Mouse (Mus musculus) heart, adult 2 months (tissue): ENCODE results near the gene Prr15l. TPM values are rescaled to one million over a fixed set of nuclear protein-coding genes. Genes with fewer than 3 reads are reported as not detected.

ENCODE experiments used
- DNase-seq, 2 experiments: peaks; one replicate each; pipeline ENCODE4 v3.0.0; 2021
- H3K27ac ChIP-seq: fragments of 200-600 bp; 2 replicates; pipeline ENCODE4 v1.8.1; 2022
- H3K27me3 ChIP-seq: fragments of 200-500 bp; 2 replicates; pipeline ENCODE4 v1.6.1; 2012; ENCODE audit warnings: mild to moderate bottlenecking, low read length, inconsistent platforms, mixed read lengths; ENCODE audit not compliant: control insufficient read depth, insufficient read depth
- H3K36me3 ChIP-seq: fragments of 200-500 bp; 2 replicates; pipeline ENCODE4 v1.6.1; 2012; ENCODE audit warnings: low read length, inconsistent platforms; ENCODE audit not compliant: control insufficient read depth, insufficient read depth
- H3K4me1 ChIP-seq: fragments of 200-500 bp; 2 replicates; pipeline ENCODE4 v1.6.1; 2011; ENCODE audit warnings: low read length; ENCODE audit not compliant: control insufficient read depth, insufficient read depth
- H3K4me3 ChIP-seq: fragments of 200-600 bp; 2 replicates; pipeline ENCODE4 v1.8.1; 2022
- H3K79me2 ChIP-seq: fragments of 200-500 bp; replicated peaks from 2 replicates; pipeline ENCODE4 v1.6.1; 2012; ENCODE audit warnings: mild to moderate bottlenecking, inconsistent platforms, low read length, moderate library complexity, mixed read lengths; ENCODE audit not compliant: control insufficient read depth, insufficient read depth
- H3K9ac ChIP-seq: fragments of 200-500 bp; 2 replicates; pipeline ENCODE4 v1.6.1; 2012; ENCODE audit warnings: low read depth, mild to moderate bottlenecking, control low read depth, inconsistent platforms, low read length, mixed read lengths
- CTCF ChIP-seq: fragments of 200-600 bp; IDR thresholded peaks from 2 replicates; pipeline ENCODE4 v1.8.1; 2022; ENCODE audit warnings: antibody characterized with exemption, mild to moderate bottlenecking, moderate library complexity
- EP300 ChIP-seq: fragments of 200-500 bp; IDR thresholded peaks from 2 replicates; pipeline ENCODE4 v1.6.1; 2011; ENCODE audit warnings: low read depth, low read length, control low read depth; ENCODE audit not compliant: insufficient read depth
- POLR2A ChIP-seq: fragments of 200-500 bp; IDR thresholded peaks from 2 replicates; pipeline ENCODE4 v1.6.1; 2011; ENCODE audit warnings: mild to moderate bottlenecking, low read depth, low read length, control low read depth; ENCODE audit not compliant: insufficient read depth
- WGBS: fragments of 180-500 bp; shearing (Covaris S2); methylation state at CpG from one replicate; pipeline ENCODE4 v1.1.7; 2018; 5-methylcytosine and 5-hydroxymethylcytosine counted together
- intact Hi-C: fragments of 180-260 bp; cut with DNase I; formaldehyde crosslinking; loops from one replicate; pipeline ENCODE4 v1.15.1; 2025
- polyA plus RNA-seq: library from polyadenylated mRNA; depleted of rRNA; stranded (reverse); fragments of >200 nt; gene quantifications from 2 replicates; pipeline ENCODE4 v1.2.3, GENCODE M21; 2012
- total RNA-seq, 2 experiments: library from RNA; stranded (reverse); gene quantifications; 2 replicates each; pipeline ENCODE4 v1.2.3; 2021

Prr15l gene
- total and polyA plus RNA-seq, 3 experiments: 0.93 to 2.5 (median 2.1) TPM

GRCm38 (mm10) chr11:96916044-96916884 lies 11.6 kb upstream of the Prr15l start, which contains the start of gene Cdk5rap3:
TSS of gene Cdk5rap3 (minus strand) at chr11:96916496.
- Histone ChIP-seq H3K36me3 (no peaks in the 10 kb centered on the region), H3K4me3 (peak within 1 kb of the TSS; percentile 74), H3K27ac (peak within 1 kb of the TSS; percentile 77), H3K79me2 (no peaks in the 10 kb centered on the region), H3K27me3 (no peaks in the 10 kb centered on the region), H3K9ac (peak within 1 kb of the TSS; percentile 79), H3K4me1 (no peaks in the 10 kb centered on the region)
- peak; percentile 99 for DNase-seq
- WGBS: under 1% methylated on average over 55 of the region's 55 CpGs
- TF ChIP-seq CTCF (peak; percentile 84), EP300 (peak; percentile 78), POLR2A (peak; percentile 89)
- intact Hi-C loops: loop anchor here (2.0 to 5.0 kb wide), 2 partner anchors 66 to 109 kb away; partner anchors contain the start of gene Sp2

- H3K27me3 ChIP-seq: no peaks in the 10 kb centered on the region
- H3K36me3 ChIP-seq: no peaks in the 10 kb centered on the region
- 20% methylated on average over 13 of the region's 13 CpGs for WGBS
- no peaks in the 10 kb centered on the region for H3K79me2 ChIP-seq
- H3K4me3 ChIP-seq: peak overlapping the region; percentile 74
- H3K9ac ChIP-seq: peak overlapping the region; percentile 46
- TF ChIP-seq POLR2A: no peak
- TF ChIP-seq CTCF: no peak
- TF ChIP-seq EP300: no peak
- H3K4me1 ChIP-seq: no peaks in the 10 kb centered on the region
- H3K27ac ChIP-seq: peak overlapping the region; percentile 77
- intact Hi-C loops: loop anchor here (1.0 to 5.0 kb wide), 3 partner anchors 46 to 108 kb away; partner anchors contain the start of gene Sp2
- no peak for DNase-seq
Observed at GRCm38 (mm10) chr11:96916885-96917396, 11.0 kb upstream of the Prr15l start.

GRCm38 (mm10) chr11:96917415-96917814 lies 10.5 kb upstream of the Prr15l start:
- no peaks in the 10 kb centered on the region for H3K4me1 ChIP-seq
- no peaks in the 10 kb centered on the region for H3K27me3 ChIP-seq
- intact Hi-C loops: loop anchor here (1.0 to 5.0 kb wide), 3 partner anchors 46 to 107 kb away; partner anchors contain the start of gene Sp2
- no peak overlapping the region for H3K4me3 ChIP-seq
- TF ChIP-seq CTCF (no peak), EP300 (no peak), POLR2A (no peak)
- no peaks in the 10 kb centered on the region for H3K79me2 ChIP-seq
- 91% methylated on average over 6 of the region's 6 CpGs for WGBS
- DNase-seq: no peak
- H3K36me3 ChIP-seq: no peaks in the 10 kb centered on the region
- no peak overlapping the region for H3K9ac ChIP-seq
- H3K27ac ChIP-seq: no peak overlapping the region

- intact Hi-C loops: loop anchor here (5.0 kb wide), 1 partner anchor 63 kb away; the partner anchor contains the start of gene Sp2
- DNase-seq: no peak
- Histone ChIP-seq H3K4me1 (no peaks in the 10 kb centered on the region), H3K27me3 (no peaks in the 10 kb centered on the region), H3K36me3 (no peaks in the 10 kb centered on the region), H3K4me3 (no peak overlapping the region), H3K9ac (no peak overlapping the region), H3K79me2 (no peaks in the 10 kb centered on the region), H3K27ac (no peak overlapping the region)
- TF ChIP-seq EP300 (no peak), POLR2A (no peak), CTCF (no peak)
- WGBS: 42% methylated on average over 6 of the region's 6 CpGs
Observed at GRCm38 (mm10) chr11:96919003-96919402, 8.9 kb upstream of the Prr15l start.

- TF ChIP-seq EP300 (no peak), CTCF (no peak), POLR2A (no peak)
- no peaks in the 10 kb centered on the region for H3K79me2 ChIP-seq
- intact Hi-C loops: no loop called here
- no peak overlapping the region for H3K9ac ChIP-seq
- H3K36me3 ChIP-seq: no peaks in the 10 kb centered on the region
- no peaks in the 10 kb centered on the region for H3K4me1 ChIP-seq
- peaks cover 3% of the 10 kb centered on the region; the same call in 1 of the 2 replicates for H3K27me3 ChIP-seq
- H3K27ac ChIP-seq: no peak overlapping the region
- H3K4me3 ChIP-seq: no peak overlapping the region
- WGBS: 76% methylated on average over 11 of the region's 11 CpGs
- no peak for DNase-seq
Observed at GRCm38 (mm10) chr11:96924861-96925260, 3.0 kb upstream of the Prr15l start.
